Mouse (Mus musculus) heart, adult 18-20 months (tissue): ENCODE results near the gene Aldh16a1. TPM values are rescaled to one million over a fixed set of nuclear protein-coding genes. Genes with fewer than 3 reads are reported as not detected.
"Not testable (repeated sequence)": the region's sequence is repeated elsewhere in the genome, so short reads cannot be mapped to it uniquely, and the experiment has no call there.

Experiments used
- DNase-seq, 2 experiments: peaks; one replicate each; pipeline ENCODE4 v3.0.0; 2021 to 2022; ENCODE audit warnings: mixed read lengths in 1 of 2
- total RNA-seq, 2 experiments: library from RNA; stranded (reverse); gene quantifications; 2 replicates each; pipeline ENCODE4 v1.2.3; 2021

Gene Aldh16a1
- total RNA-seq, 2 experiments from 2014 or later, result 21.5 to 26.8 TPM

GRCm38 (mm10) chr7:45117566-45117965, 36.8 kb downstream of the Aldh16a1 start:
- DNase-seq, result no peak

- DNase-seq, result no peak
Measured at GRCm38 (mm10) chr7:45113476-45113875, 40.9 kb downstream of the Aldh16a1 start.

DNA sequence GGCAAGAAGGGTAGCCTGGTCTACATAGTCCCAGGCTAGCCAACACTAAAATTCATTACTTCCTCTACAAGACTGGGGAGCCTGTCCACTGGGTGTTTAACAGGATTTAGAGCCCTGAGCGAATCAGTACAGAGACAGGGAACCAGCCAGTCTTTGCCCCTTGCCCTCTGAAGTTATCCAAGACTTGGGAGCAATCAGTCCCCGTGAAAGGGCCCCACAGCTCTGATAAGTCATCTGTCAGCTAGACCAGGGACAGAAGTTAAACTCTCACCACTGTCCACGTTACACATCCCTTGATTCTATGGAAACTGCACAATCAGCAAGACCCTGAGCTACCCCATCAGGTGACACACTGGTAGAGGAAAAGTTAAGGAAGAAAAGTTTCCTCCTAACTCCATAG, 41.9 kb downstream of the Aldh16a1 start:
- DNase-seq, result no peak

DNA sequence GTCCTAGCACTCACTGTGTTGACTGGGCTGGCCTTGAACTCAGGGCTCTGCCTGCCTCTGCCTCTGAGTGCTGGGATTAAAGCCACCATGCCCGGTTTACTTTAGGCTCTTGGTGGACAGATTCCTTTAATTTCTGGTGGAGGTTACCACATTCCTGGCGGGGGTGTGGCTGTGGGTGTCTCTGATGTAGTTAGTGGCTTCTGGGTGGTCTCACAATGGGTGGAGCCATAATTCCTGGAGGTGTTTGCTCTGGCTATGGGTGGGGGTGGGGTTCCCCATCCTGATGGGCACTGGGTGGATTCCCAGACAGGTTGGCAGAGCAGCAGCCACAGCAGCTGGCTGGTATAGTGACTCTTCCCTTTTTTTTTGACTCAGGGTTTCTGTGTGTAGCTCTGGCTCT, 42.4 kb downstream of the Aldh16a1 start:
- no peak for DNase-seq

GRCm38 (mm10) chr7:45110089-45110488, 44.3 kb downstream of the Aldh16a1 start:
- not testable (repeated sequence) for DNase-seq

GRCm38 (mm10) chr7:45107052-45107645, 47.2 kb downstream of the Aldh16a1 start:
- no peak for DNase-seq

GRCm38 (mm10) chr7:45106441-45106840, 47.9 kb downstream of the Aldh16a1 start:
- no peak for DNase-seq

GRCm38 (mm10) chr7:45105491-45105890, 48.9 kb downstream of the Aldh16a1 start:
- DNase-seq, result no peak

DNA sequence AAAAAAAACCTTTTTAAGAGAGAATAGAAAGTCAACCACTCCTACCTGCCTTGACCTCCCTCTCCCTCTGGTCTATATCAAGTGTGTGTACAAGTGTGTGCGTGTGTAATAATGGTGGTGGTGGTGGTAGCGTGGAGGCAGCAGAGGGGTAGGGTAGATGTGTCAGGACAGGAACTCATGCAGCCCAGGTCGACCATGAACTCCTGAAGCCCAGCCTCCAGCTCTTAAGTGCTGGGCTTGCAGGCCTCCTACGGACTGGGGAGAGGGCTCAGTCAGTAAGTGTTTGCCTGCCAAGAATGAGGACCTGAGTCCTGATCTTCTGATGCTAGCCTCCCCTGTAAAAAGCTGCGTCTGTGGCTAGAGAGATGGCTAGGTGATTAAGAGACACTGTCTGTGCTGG, 49.4 kb downstream of the Aldh16a1 start:
- DNase-seq, result no peak

GRCm38 (mm10) chr7:45103652-45104180, 50.7 kb downstream of the Aldh16a1 start, which contains the start of gene Fcgrt:
Fcgrt (minus strand) TSS chr7:45103851.
- peak; percentile 98 to 99 for DNase-seq

DNA sequence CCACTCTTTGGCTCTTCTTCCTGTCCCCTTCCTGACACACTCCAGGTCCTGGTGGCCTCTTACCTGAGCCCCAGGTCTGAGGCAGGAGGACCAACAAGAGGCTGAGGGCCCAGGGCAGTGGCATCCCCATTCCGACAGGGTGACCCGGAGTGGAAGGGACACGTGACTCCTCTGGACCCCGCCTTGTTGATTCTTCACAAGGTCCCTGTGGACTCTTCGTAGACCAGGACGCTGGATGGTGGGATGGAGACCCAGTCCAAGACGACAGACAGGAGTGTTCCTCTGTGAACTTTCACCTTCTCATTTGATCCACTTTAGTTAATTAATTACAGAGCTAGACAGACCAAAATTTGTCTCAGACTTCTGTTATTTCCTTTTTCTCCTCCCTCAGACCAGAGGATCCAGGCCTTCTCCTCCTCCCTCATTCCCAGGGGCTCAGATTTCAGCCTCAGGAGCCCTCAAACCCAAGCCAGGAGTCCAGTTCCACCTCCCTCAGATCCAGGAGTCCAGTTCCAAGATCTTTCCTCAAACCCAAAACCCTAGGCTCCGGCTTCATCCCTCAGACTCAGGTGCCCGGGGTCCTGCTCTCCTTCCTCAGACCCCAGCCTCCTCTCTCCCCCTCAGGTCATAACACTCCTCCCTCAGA, 51.3 kb downstream of the Aldh16a1 start:
- DNase-seq, result peak; percentile 65 to 67

DNA sequence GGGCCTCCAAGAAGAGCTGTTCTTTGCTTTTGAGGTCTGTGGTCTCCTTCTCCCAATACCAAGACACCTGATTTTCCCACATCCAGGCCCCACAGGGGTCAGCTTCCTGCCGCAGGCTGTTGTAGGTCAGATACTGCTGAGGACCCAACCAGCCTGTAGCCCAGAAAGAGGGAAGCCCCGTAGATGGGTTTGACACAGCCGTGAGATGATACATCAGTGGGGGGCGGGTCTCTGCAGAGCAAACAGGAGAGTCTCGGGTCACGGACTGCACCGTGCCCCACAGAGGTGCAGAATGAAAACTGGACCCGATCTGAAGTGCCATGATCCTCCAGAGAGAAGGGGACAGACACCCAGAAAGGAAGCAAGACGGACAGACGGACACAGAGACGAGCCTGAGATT, 51.9 kb downstream of the Aldh16a1 start:
- DNase-seq, result no peak

GRCm38 (mm10) chr7:45100046-45100445, 54.3 kb downstream of the Aldh16a1 start:
- no peak for DNase-seq

DNA sequence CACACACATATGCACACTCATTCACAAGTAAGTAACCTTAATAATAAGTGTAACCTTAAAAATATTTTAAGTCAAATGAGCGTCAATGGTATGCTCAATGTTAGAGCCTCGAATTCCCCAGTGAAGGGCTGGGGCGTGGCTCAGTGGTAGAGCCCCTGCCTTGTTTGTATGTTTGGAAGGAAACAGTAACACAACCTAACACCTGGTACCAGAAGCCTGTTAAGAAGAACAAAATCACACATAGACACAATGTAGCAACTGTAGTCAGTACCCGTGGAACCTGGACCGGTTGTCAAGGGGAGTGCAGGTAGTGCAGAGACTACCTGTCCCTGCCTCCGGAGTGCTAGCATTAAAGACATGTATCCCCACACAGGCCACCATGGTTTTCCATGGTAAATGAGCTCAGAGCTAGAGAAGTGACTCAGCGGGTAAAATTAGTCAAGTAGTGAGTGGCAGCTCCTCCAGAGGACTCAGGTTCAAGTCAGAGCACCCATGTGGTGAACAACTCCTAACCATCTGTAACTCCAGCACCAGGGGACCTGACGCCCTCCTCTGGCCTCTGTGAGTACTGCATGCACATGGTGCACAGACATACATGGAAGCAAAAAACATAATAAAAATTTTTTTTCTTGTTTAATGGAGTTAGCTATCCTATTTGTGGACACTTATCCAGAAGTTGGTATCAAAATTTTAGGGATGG, 55.7 kb downstream of the Aldh16a1 start:
- DNase-seq, result no peak

- peak in 1 of 2 experiments; percentile 74 for DNase-seq
Measured at GRCm38 (mm10) chr7:45097479-45097878, 56.9 kb downstream of the Aldh16a1 start.

DNA sequence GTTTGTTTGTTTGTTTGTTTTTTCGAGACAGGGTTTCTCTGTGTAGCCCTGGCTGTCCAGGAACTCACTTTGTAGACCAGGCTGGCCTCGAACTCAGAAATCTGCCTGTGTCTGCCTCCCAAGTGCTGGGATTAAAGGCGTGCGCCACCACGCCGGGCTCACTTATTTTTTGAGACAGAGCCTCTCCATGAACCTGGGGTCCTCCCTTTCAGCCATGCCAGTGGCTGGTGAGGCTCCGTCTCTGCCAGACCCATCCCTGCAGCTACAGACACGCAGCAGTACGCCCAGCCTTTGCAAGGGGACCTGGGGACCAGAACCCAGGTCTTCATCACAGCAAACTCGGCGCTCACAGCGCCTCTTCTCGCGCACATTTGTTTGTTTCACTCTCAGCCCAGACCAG, 58.4 kb downstream of the Aldh16a1 start:
- not testable (repeated sequence) for DNase-seq

GRCm38 (mm10) chr7:45095367-45095766, 59.0 kb downstream of the Aldh16a1 start:
- DNase-seq, result peak in 1 of 2 experiments; percentile 75

DNA sequence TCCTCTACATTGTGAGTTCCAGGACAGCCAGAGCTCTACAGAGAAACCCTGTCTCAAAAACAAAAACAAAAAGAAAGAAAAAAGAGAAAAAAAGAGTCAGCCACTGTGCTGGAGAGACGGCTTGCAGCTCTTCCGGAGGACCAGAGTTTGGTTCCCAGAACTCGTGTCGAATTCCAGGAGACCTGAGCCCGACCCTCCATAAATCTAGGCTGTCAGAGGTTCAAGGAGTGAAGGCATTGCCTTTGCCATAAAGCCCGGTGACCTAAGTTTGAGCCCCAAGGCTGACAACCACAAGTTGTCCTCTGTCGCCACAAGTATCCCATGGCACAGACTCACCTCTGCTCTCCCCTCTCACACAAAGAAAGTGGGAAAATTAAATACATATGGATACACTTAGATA, 60.3 kb downstream of the Aldh16a1 start:
- no peak for DNase-seq

GRCm38 (mm10) chr7:45093516-45093905, 60.9 kb downstream of the Aldh16a1 start:
- DNase-seq, result no peak

GRCm38 (mm10) chr7:45092828-45093515, 61.4 kb downstream of the Aldh16a1 start:
- DNase-seq, result no peak

- DNase-seq, result peak; percentile 88 to 91
Measured at GRCm38 (mm10) chr7:45092048-45092447, 62.3 kb downstream of the Aldh16a1 start, which contains the start of gene Rcn3. Rcn3 (minus strand) TSS chr7:45092221.
